Mouse (Mus musculus) limb, embryonic 10.5 days (tissue): ENCODE results near the gene Cnga3. TPM values are rescaled to one million over a fixed set of nuclear protein-coding genes. Genes with fewer than 3 reads are reported as not detected.

Experiments
- DNase-seq: peaks from one replicate; pipeline ENCODE4 v3.0.0-alpha.2; 2017; ENCODE audit warnings: low spot score
- H3K27ac ChIP-seq: fragments of 300-500 bp; sonication (generic); 2 replicates; pipeline ENCODE4 v1.5.1; 2016; ENCODE audit warnings: mild to moderate bottlenecking
- H3K27me3 ChIP-seq: fragments of 300-500 bp; sonication (generic); 2 replicates; pipeline ENCODE4 v1.6.1; 2016; ENCODE audit warnings: low read depth, mild to moderate bottlenecking; ENCODE audit not compliant: poor library complexity, severe bottlenecking
- H3K36me3 ChIP-seq: fragments of 300-500 bp; sonication (generic); 2 replicates; pipeline ENCODE4 v1.6.1; 2016; ENCODE audit warnings: mild to moderate bottlenecking, moderate library complexity
- H3K4me1 ChIP-seq: fragments of 300-500 bp; sonication (generic); 2 replicates; pipeline ENCODE4 v1.6.1; 2016
- H3K4me3 ChIP-seq: fragments of 300-500 bp; sonication (generic); 2 replicates; pipeline ENCODE4 v1.5.1; 2016; ENCODE audit warnings: mild to moderate bottlenecking, moderate library complexity
- H3K9me3 ChIP-seq: fragments of 300-500 bp; sonication (generic); replicated peaks from 2 replicates; pipeline ENCODE4 v1.6.1; 2016; ENCODE audit warnings: mild to moderate bottlenecking
- WGBS: fragments of 180-500 bp; shearing (Covaris S2); methylation state at CpG from one replicate; pipeline ENCODE4 v1.1.7; 2016; 5-methylcytosine and 5-hydroxymethylcytosine counted together
- polyA plus RNA-seq: library from polyadenylated mRNA; unstranded; fragments of >200 nt; fragmentation: Nextera tagmentation; extraction: Ambion mirVana; gene quantifications from 2 replicates; pipeline ENCODE4 v1.2.1, GENCODE M21; 2016

The Cnga3 gene
- polyA plus RNA-seq, 1 experiment from 2014 or later: not detected

- no peaks in the 10 kb centered on the region for H3K9me3 ChIP-seq
- H3K27ac ChIP-seq: no peak overlapping the region
- no peaks in the 10 kb centered on the region for H3K27me3 ChIP-seq
- H3K36me3 ChIP-seq: no peaks in the 10 kb centered on the region
- H3K4me1 ChIP-seq: peaks cover 10% of the 10 kb centered on the region
- H3K4me3 ChIP-seq: no peak overlapping the region
- DNase-seq: no peak
- WGBS: 48% methylated on average over 1 of the region's 1 CpGs
Observed at GRCm38 (mm10) chr1:37296414-37296813, 82.2 kb downstream of the Cnga3 start.

- no peaks in the 10 kb centered on the region for H3K9me3 ChIP-seq
- H3K27ac ChIP-seq: no peak overlapping the region
- H3K27me3 ChIP-seq: no peaks in the 10 kb centered on the region
- DNase-seq: no peak
- WGBS: 86% methylated on average over 2 of the region's 2 CpGs
- H3K4me1 ChIP-seq: peaks cover 10% of the 10 kb centered on the region
- H3K36me3 ChIP-seq: no peaks in the 10 kb centered on the region
- no peak overlapping the region for H3K4me3 ChIP-seq
Observed at GRCm38 (mm10) chr1:37298904-37299303, 84.7 kb downstream of the Cnga3 start.

- peak; percentile 99 for DNase-seq
- Histone ChIP-seq H3K36me3 (no peaks in the 10 kb centered on the region), H3K27ac (peak within 1 kb of the TSS; percentile 83), H3K27me3 (no peaks in the 10 kb centered on the region), H3K9me3 (no peaks in the 10 kb centered on the region), H3K4me1 (peaks cover 10% of the 10 kb centered on the region), H3K4me3 (peak within 1 kb of the TSS; percentile 84)
- WGBS: under 1% methylated on average over 77 of the region's 77 CpGs
Observed at GRCm38 (mm10) chr1:37299540-37300491, 85.6 kb downstream of the Cnga3 start, which contains the start of gene Inpp4a. Gene Inpp4a, plus strand, starts transcription at chr1:37299865.

- WGBS: 25% methylated on average over 5 of the region's 5 CpGs
- Histone ChIP-seq H3K36me3 (no peaks in the 10 kb centered on the region), H3K9me3 (no peaks in the 10 kb centered on the region), H3K27ac (no peak overlapping the region), H3K4me1 (peaks cover 10% of the 10 kb centered on the region), H3K27me3 (no peaks in the 10 kb centered on the region), H3K4me3 (peak overlapping the region; percentile 84)
- no peak for DNase-seq
Observed at GRCm38 (mm10) chr1:37300650-37301049, 86.4 kb downstream of the Cnga3 start.

- Histone ChIP-seq H3K4me3 (no peak overlapping the region), H3K4me1 (peaks cover 10% of the 10 kb centered on the region), H3K36me3 (no peaks in the 10 kb centered on the region), H3K9me3 (no peaks in the 10 kb centered on the region), H3K27ac (no peak overlapping the region), H3K27me3 (no peaks in the 10 kb centered on the region)
- 57% methylated on average over 3 of the region's 3 CpGs for WGBS
- DNase-seq: no peak
Observed at GRCm38 (mm10) chr1:37302801-37303200, 88.6 kb downstream of the Cnga3 start.

GRCm38 (mm10) chr1:37305691-37306287, 91.6 kb downstream of the Cnga3 start:
- Histone ChIP-seq H3K4me1 (peaks cover 3% of the 10 kb centered on the region), H3K27ac (no peak overlapping the region), H3K4me3 (no peak overlapping the region), H3K9me3 (no peaks in the 10 kb centered on the region), H3K36me3 (no peaks in the 10 kb centered on the region), H3K27me3 (no peaks in the 10 kb centered on the region)
- no peak for DNase-seq
- 82% methylated on average over 9 of the region's 9 CpGs for WGBS

- Histone ChIP-seq H3K9me3 (no peaks in the 10 kb centered on the region), H3K4me1 (no peaks in the 10 kb centered on the region), H3K4me3 (no peak overlapping the region), H3K36me3 (no peaks in the 10 kb centered on the region), H3K27me3 (no peaks in the 10 kb centered on the region), H3K27ac (no peak overlapping the region)
- no peak for DNase-seq
- 86% methylated on average over 2 of the region's 2 CpGs for WGBS
Observed at GRCm38 (mm10) chr1:37307586-37307985, 93.4 kb downstream of the Cnga3 start.

- Histone ChIP-seq H3K4me1 (no peaks in the 10 kb centered on the region), H3K4me3 (no peak overlapping the region), H3K27ac (no peak overlapping the region), H3K36me3 (no peaks in the 10 kb centered on the region), H3K27me3 (no peaks in the 10 kb centered on the region), H3K9me3 (no peaks in the 10 kb centered on the region)
- WGBS: 87% methylated on average over 8 of the region's 8 CpGs
- DNase-seq: no peak
Observed at GRCm38 (mm10) chr1:37308021-37308742, 93.9 kb downstream of the Cnga3 start.

GRCm38 (mm10) chr1:37308743-37309100, 94.5 kb downstream of the Cnga3 start:
- no peaks in the 10 kb centered on the region for H3K4me1 ChIP-seq
- no peaks in the 10 kb centered on the region for H3K27me3 ChIP-seq
- H3K9me3 ChIP-seq: no peaks in the 10 kb centered on the region
- no peak for DNase-seq
- H3K27ac ChIP-seq: no peak overlapping the region
- WGBS: 66% methylated on average over 3 of the region's 3 CpGs
- no peaks in the 10 kb centered on the region for H3K36me3 ChIP-seq
- no peak overlapping the region for H3K4me3 ChIP-seq

- no peaks in the 10 kb centered on the region for H3K9me3 ChIP-seq
- no peak overlapping the region for H3K27ac ChIP-seq
- peaks cover 9% of the 10 kb centered on the region for H3K4me1 ChIP-seq
- no peak for DNase-seq
- no peaks in the 10 kb centered on the region for H3K36me3 ChIP-seq
- 98% methylated on average over 4 of the region's 4 CpGs for WGBS
- no peaks in the 10 kb centered on the region for H3K27me3 ChIP-seq
- H3K4me3 ChIP-seq: no peak overlapping the region
Observed at GRCm38 (mm10) chr1:37309939-37310515, 95.8 kb downstream of the Cnga3 start.
